Mouse (Mus musculus) adrenal gland, adult (tissue): ENCODE data around the gene Gm49337.
A peak's percentile ranks its signal among the peaks of the same experiment; 100 is the strongest.

Experiments used
- DNase-seq, 2 experiments: peaks; one replicate each; pipeline ENCODE4 v3.0.0; 2022 to 2023; ENCODE audit warnings: low spot score in 1 of 2; ENCODE audit not compliant: inconsistent age in 2 of 2

Gene Gm49337

DNA sequence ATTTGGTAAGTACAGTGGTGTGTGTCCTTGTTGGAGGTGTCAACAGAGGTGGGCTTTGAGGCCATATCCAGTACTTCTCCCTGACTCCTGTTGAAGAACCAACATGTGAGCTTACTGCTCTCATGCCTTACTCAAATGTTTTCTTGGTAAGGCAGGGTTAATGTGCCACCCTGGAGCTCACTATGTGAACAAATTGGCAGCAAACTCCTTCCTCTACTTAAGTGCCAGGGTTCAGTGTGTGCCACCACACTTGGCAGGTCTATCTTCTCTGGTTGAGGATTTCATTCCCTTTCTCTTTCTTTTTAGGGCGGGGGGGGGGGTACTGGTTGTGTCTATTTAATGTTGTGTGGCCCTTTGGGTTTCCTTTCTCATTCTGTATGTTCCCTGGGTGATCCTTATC, 131.4 kb downstream of the Gm49337 start:
- DNase-seq: no peak

DNA sequence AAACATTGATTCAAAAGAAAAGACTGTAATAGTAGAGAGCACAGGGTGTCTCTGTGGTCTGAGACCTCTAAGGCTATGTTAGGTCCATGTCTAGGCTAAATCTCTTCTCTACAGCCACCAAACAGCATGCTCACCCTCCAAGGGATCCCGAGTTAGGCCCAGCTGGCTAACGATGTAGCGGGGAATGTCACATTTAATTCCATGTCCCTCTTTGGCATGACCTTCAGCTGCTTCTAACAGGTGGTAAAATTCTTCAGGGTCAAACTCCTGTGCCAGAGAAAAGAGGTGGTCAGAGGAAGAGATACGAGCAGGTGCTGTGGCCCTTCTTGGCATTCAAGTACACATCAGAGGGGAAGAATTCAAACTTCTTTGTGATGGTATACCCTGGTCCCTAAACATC, 144.4 kb downstream of the Gm49337 start:
- DNase-seq: no peak

DNA sequence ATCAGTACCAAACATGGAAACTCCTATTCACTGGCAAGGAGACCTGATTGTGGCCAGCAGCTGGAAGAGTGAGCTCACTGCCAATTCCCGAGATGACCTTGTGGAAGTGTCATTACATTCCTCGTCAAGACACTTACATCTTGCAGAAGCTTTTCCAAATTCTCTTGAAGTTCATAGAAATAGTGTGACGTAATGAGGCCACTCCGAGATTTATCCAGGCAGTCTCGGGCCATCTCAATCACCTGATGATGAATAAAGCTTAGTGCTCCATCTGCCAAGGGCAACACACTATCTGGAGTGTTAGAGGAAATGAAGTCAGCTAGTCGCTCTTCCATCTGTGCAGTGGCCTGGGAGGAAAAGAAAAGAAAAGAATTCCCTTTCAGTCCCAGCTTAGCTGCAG, 148.9 kb downstream of the Gm49337 start:
- DNase-seq: peak in 1 of 2 experiments; percentile 37

GRCm38 (mm10) chr4:116329256-116329655, 156.1 kb downstream of the Gm49337 start:
- no peak for DNase-seq

GRCm38 (mm10) chr4:116336294-116336693, 163.1 kb downstream of the Gm49337 start:
- no peak for DNase-seq

GRCm38 (mm10) chr4:116342119-116342518, 168.9 kb downstream of the Gm49337 start:
- DNase-seq: peak; percentile 35 to 83
